Mouse (Mus musculus) limb, embryonic 13.5 days (tissue): ENCODE results near the gene Grid1. TPM values are rescaled to one million over a fixed set of nuclear protein-coding genes. Genes with fewer than 3 reads are reported as not detected.

ENCODE experiments used
- ATAC-seq: fragments of 200-750 bp; cut with Nextera tagmentation; 2 replicates; pipeline ENCODE4 v1.8.0; 2017; ENCODE audit warnings: low read depth, moderate number of reproducible peaks, moderate TSS enrichment; ENCODE audit not compliant: low FRiP score
- H3K27ac ChIP-seq: fragments of 300-500 bp; sonication (generic); 2 replicates; pipeline ENCODE4 v1.5.1; 2015; ENCODE audit warnings: inconsistent platforms, mild to moderate bottlenecking, moderate library complexity
- H3K27me3 ChIP-seq: fragments of 300-500 bp; sonication (generic); 2 replicates; pipeline ENCODE4 v1.6.1; 2015; ENCODE audit warnings: mild to moderate bottlenecking, inconsistent platforms
- H3K36me3 ChIP-seq: fragments of 300-500 bp; sonication (generic); 2 replicates; pipeline ENCODE4 v1.6.1; 2015; ENCODE audit warnings: inconsistent platforms, mild to moderate bottlenecking, moderate library complexity
- H3K4me1 ChIP-seq: fragments of 300-500 bp; sonication (generic); 2 replicates; pipeline ENCODE4 v1.6.1; 2015; ENCODE audit warnings: inconsistent platforms
- H3K4me2 ChIP-seq: fragments of 300-500 bp; sonication (generic); replicated peaks from 2 replicates; pipeline ENCODE4 v1.6.1; 2015; ENCODE audit warnings: inconsistent platforms, mild to moderate bottlenecking, moderate library complexity
- H3K4me3 ChIP-seq: fragments of 300-500 bp; sonication (generic); 2 replicates; pipeline ENCODE4 v1.5.1; 2015; ENCODE audit warnings: moderate library complexity, mild to moderate bottlenecking, inconsistent platforms
- H3K9ac ChIP-seq: fragments of 300-500 bp; sonication (generic); 2 replicates; pipeline ENCODE4 v1.6.1; 2015; ENCODE audit warnings: mild to moderate bottlenecking, inconsistent platforms
- H3K9me3 ChIP-seq: fragments of 300-500 bp; sonication (generic); 2 replicates; pipeline ENCODE4 v1.6.1; 2016; ENCODE audit warnings: inconsistent platforms
- WGBS: fragments of 180-500 bp; shearing (Covaris S2); methylation state at CpG from one replicate; pipeline ENCODE4 v1.1.7; 2015; 5-methylcytosine and 5-hydroxymethylcytosine counted together
- polyA plus RNA-seq: library from polyadenylated mRNA; unstranded; fragments of >200 nt; fragmentation: Nextera tagmentation; extraction: Ambion mirVana; gene quantifications from 2 replicates; pipeline ENCODE4 v1.2.1, GENCODE M21; 2015

The Grid1 gene
- polyA plus RNA-seq, 1 experiment from 2014 or later: 0.50 TPM

DNA sequence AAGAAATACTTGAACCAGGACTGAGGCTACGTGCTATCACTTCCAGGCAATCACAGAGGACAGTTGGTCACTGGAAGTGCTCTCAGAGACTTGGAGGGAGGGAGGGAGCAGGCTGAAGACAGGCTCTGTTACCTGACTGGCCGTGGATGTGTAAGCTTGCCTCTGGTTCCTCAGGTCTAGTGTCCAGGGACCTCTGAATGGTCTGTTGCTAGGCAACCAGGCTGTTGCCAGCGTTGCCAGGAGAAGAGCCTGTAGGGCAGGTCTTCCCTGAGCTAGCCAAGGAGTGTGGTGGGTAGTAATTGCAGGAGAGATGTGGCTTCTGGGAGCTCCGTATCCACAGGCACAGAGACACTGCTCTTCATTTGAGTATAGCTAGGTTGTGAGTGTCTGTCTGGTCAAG, 113.3 kb downstream of the Grid1 start:
- peaks cover 45% of the 10 kb centered on the region for H3K27me3 ChIP-seq
- ATAC-seq: no peak
- no peak overlapping the region for H3K9ac ChIP-seq
- WGBS: 33% methylated on average over 4 of the region's 4 CpGs
- no peaks in the 10 kb centered on the region for H3K9me3 ChIP-seq
- H3K36me3 ChIP-seq: no peaks in the 10 kb centered on the region
- H3K4me2 ChIP-seq: no peak overlapping the region
- no peak overlapping the region for H3K27ac ChIP-seq
- H3K4me3 ChIP-seq: no peak overlapping the region
- H3K4me1 ChIP-seq: peaks cover 12% of the 10 kb centered on the region

DNA sequence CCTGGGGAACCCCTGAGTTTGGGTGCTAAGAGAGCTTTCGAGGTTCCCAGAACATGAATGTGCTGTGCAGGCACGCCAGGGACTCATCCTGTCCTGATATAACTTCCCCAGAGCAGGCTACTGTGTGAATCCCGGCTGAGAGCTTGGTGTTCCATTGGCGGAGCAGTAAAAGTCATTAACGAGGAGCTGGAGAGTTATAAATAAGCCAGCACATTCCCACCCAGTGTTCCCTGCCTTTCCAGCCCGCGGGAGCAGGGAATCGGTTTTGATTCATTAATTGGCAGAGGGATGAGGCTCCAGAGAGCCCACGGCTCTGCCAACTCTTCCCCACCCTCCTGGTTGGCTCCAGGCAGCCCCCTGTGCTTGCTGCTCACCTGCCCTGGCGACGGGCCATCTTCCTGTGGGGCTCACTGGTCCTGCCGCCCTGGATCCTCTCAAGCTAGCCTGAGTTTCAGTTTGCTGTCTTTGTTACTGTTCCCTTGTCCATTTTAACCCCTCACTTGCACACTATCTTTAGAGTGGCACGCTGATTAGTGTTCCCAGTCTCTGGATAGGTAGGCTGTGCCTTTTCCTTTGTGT, 116.4 kb downstream of the Grid1 start:
- Histone ChIP-seq H3K9me3 (no peaks in the 10 kb centered on the region), H3K4me2 (peak overlapping the region; percentile 49), H3K27me3 (peaks cover 64% of the 10 kb centered on the region), H3K4me1 (peaks cover 12% of the 10 kb centered on the region), H3K36me3 (no peaks in the 10 kb centered on the region), H3K27ac (no peak overlapping the region), H3K4me3 (no peak overlapping the region), H3K9ac (no peak overlapping the region; the same call in 1 of the 2 replicates)
- 15% methylated on average over 13 of the region's 13 CpGs for WGBS
- no peak for ATAC-seq

DNA sequence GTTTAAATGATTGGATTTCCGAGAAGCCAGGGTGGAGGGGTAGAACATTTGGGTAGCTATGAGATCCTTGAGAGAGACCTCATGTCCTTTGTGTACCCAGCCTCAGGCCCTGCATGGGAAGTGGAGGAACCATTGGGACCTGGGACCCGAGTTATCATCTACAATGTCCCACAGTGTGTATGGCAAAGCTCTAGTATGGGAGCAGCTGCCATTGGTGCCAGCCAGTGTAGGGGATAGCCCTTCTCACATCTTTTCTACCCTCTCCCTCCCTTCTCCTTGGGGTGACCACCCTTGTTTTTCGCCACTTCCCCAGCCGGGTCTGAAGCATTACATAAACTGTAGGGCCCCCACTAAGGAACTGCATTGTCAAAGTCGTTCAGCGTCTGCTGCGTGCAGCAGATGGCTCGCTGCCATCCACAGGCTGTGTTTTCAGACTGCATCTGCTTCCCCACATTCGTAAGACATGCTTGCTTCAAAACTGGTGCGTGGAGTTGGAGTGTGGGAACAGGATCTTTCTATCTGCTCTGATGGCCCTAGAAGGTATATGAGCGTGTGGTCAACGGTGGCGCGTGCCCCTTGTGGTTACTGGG, 124.6 kb downstream of the Grid1 start:
- Histone ChIP-seq H3K4me2 (no peak overlapping the region), H3K36me3 (no peaks in the 10 kb centered on the region), H3K27me3 (peaks cover 13% of the 10 kb centered on the region), H3K9ac (no peak overlapping the region), H3K27ac (no peak overlapping the region), H3K4me1 (no peaks in the 10 kb centered on the region), H3K9me3 (no peaks in the 10 kb centered on the region), H3K4me3 (no peak overlapping the region)
- no peak for ATAC-seq
- 88% methylated on average over 14 of the region's 14 CpGs for WGBS

DNA sequence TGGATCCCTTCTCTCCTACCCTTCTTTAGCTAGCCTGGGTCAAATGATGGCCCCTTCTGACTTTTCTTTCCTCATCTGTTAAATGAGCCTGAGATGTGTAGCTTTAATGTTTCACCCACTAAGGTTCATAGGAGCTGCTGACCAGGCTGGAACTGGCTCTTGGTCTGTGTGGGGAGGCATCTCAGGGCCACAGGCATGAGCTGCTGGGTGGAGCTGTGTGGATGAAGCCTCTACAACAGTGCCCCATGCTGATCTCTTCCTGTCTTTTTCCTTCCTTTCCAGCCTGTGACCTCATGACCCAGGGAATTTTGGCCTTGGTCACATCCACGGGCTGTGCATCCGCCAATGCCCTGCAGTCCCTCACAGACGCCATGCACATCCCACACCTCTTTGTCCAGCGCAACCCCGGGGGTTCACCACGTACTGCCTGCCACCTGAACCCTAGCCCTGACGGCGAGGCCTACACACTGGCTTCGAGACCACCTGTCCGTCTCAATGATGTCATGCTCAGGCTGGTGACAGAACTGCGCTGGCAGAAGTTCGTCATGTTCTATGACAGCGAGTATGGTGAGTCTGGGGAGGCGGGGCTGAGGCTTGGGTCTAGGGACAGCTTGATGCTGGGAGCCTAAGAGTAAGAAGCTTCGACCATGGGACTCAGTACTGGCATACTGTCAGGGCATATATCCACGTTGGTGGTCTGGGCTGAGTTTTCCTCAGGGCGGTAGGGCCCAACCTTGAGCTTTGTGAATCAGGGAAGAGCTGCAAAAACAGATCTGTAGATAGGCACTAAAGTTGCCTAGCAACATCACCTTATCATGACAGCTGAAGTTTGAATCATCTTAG, 125.8 kb downstream of the Grid1 start:
- Histone ChIP-seq H3K4me3 (no peak overlapping the region), H3K9me3 (no peaks in the 10 kb centered on the region), H3K4me1 (no peaks in the 10 kb centered on the region), H3K27ac (no peak overlapping the region), H3K27me3 (peaks cover 9% of the 10 kb centered on the region), H3K4me2 (no peak overlapping the region), H3K36me3 (no peaks in the 10 kb centered on the region), H3K9ac (no peak overlapping the region)
- no peak for ATAC-seq
- 85% methylated on average over 17 of the region's 17 CpGs for WGBS

DNA sequence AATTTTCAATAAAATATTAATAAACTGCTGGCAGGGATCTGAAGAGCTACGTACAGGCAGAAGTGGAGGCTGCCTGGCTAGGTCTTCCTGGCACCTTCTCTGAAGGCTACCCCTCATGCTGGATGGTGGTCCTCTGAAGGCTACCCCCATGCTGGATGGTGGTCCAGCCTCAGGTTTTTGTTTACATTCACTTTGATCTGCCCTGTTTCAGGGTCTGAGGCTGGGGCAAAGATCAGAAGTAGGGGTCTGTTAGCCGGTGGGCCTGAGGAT, 126.3 kb downstream of the Grid1 start:
- no peak overlapping the region for H3K9ac ChIP-seq
- H3K36me3 ChIP-seq: no peaks in the 10 kb centered on the region
- H3K9me3 ChIP-seq: no peaks in the 10 kb centered on the region
- no peak overlapping the region for H3K27ac ChIP-seq
- WGBS: 67% methylated on average over 2 of the region's 2 CpGs
- no peak for ATAC-seq
- H3K4me1 ChIP-seq: no peaks in the 10 kb centered on the region
- no peak overlapping the region for H3K4me2 ChIP-seq
- peaks cover 3% of the 10 kb centered on the region for H3K27me3 ChIP-seq
- H3K4me3 ChIP-seq: no peak overlapping the region

DNA sequence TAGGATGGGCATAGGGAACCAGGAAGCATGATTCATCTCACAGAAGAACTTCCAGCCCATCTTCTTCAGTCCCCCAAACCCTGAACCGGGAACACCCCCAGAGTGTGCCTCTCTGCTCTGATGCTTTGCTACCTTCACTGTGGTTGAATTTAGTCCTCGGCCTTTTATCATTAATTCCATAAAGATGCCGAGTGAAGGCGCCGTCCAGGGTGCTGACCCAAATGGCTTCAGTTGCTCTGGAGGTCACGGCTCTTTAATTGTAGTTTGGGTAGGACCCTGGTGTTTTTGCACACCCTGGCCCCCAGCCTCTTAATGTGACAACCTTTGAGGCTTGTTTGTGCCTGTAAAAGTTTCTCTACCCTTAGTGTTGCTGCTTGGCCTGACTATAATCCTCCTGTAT, 128.3 kb downstream of the Grid1 start:
- no peaks in the 10 kb centered on the region for H3K36me3 ChIP-seq
- WGBS: 76% methylated on average over 6 of the region's 6 CpGs
- no peaks in the 10 kb centered on the region for H3K27me3 ChIP-seq
- H3K9ac ChIP-seq: no peak overlapping the region
- no peaks in the 10 kb centered on the region for H3K9me3 ChIP-seq
- no peak for ATAC-seq
- no peak overlapping the region for H3K4me2 ChIP-seq
- no peak overlapping the region for H3K4me3 ChIP-seq
- no peaks in the 10 kb centered on the region for H3K4me1 ChIP-seq
- H3K27ac ChIP-seq: no peak overlapping the region

DNA sequence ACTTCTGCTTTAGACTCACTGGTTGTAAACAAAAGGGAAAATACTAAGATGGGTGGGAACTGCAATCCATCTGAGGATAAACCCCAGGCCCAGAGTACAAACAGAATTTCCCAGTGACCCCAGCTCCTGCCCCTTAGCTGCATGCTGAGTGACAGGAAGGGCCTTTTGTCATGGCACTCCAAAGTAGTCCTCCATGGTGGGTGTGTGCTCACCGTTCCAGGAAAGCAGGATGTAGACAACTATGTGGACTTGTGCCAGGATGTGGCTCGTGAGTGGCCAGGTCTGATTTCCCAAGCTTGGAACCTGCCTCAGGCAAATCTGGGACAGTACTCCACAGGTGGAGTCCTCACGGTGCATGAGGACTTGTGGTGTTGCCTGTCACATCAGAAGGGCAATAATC, 132.4 kb downstream of the Grid1 start:
- WGBS: 63% methylated on average over 3 of the region's 3 CpGs
- no peak for ATAC-seq
- no peak overlapping the region for H3K27ac ChIP-seq
- H3K4me3 ChIP-seq: no peak overlapping the region
- no peak overlapping the region for H3K9ac ChIP-seq
- no peaks in the 10 kb centered on the region for H3K36me3 ChIP-seq
- H3K27me3 ChIP-seq: no peaks in the 10 kb centered on the region
- H3K4me2 ChIP-seq: no peak overlapping the region
- no peaks in the 10 kb centered on the region for H3K4me1 ChIP-seq
- H3K9me3 ChIP-seq: no peaks in the 10 kb centered on the region

DNA sequence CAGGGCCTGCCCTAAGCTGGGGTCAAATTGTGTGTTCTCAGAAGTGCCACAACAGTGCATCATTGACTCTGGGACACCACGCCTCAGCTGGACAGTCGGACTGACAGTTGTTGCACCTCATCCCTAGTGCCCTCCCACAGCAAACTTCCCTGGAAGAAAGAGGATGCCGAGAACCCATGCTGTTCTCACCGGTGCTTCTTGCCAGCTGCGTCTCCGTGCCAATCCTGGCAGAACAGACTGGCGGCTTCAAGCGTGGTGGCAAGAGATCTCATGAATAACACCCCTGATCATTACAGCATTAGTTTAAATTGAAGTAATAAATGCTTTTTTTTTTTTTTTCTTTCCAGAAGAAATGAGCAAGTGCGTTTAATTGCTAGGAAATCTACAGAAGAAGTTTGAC, 133.7 kb downstream of the Grid1 start:
- Histone ChIP-seq H3K27me3 (no peaks in the 10 kb centered on the region), H3K4me2 (no peak overlapping the region), H3K9ac (no peak overlapping the region), H3K9me3 (no peaks in the 10 kb centered on the region), H3K27ac (no peak overlapping the region), H3K36me3 (no peaks in the 10 kb centered on the region), H3K4me1 (no peaks in the 10 kb centered on the region), H3K4me3 (no peak overlapping the region)
- no peak for ATAC-seq
- 89% methylated on average over 9 of the region's 9 CpGs for WGBS

DNA sequence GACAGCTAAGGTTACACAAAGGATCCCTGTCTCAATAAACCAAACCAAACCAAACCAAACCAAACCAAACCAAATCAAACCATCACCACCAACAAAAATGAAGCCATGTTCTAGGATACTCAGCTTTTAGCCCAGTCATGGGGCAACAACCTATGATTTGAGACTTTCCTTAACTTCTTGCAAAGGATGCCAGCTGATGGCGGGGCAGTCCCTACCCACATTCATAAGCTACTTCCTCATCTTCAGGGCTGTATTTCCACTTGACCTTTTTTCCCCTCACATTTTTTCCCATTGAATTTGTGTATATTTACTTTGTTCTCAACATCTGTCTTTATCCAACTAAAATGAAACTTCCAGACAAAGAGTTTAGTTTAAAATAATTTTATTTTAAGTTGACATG, 135.8 kb downstream of the Grid1 start:
- WGBS: 100% methylated on average over 1 of the region's 1 CpGs
- no peaks in the 10 kb centered on the region for H3K4me1 ChIP-seq
- no peaks in the 10 kb centered on the region for H3K9me3 ChIP-seq
- no peak overlapping the region for H3K4me2 ChIP-seq
- H3K9ac ChIP-seq: no peak overlapping the region
- no peaks in the 10 kb centered on the region for H3K36me3 ChIP-seq
- H3K27ac ChIP-seq: no peak overlapping the region
- ATAC-seq: no peak
- H3K4me3 ChIP-seq: no peak overlapping the region
- H3K27me3 ChIP-seq: no peaks in the 10 kb centered on the region

DNA sequence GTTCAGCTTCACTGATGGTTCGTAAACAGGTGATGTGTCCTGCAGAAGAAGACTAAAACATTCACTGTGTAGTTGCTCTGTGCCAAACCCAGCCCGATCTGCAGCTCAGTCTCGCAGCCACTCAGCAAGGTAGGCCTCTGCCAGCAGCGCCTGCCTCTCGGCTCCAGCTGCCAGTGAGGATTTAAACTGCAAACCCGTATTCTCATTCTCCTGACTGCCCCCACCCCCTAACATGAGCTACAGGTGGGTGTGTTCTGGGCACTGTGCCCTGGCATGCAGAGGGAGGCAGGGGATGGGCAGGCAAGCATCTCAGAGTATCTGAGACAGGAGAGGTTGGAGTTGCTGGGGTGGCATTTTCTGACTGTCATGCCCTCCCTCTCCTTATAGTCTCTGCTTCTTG, 140.3 kb downstream of the Grid1 start:
- Histone ChIP-seq H3K9me3 (no peaks in the 10 kb centered on the region), H3K9ac (no peak overlapping the region), H3K4me3 (no peak overlapping the region), H3K4me1 (no peaks in the 10 kb centered on the region), H3K4me2 (no peak overlapping the region), H3K36me3 (no peaks in the 10 kb centered on the region), H3K27me3 (no peaks in the 10 kb centered on the region), H3K27ac (no peak overlapping the region)
- 65% methylated on average over 6 of the region's 6 CpGs for WGBS
- no peak for ATAC-seq

DNA sequence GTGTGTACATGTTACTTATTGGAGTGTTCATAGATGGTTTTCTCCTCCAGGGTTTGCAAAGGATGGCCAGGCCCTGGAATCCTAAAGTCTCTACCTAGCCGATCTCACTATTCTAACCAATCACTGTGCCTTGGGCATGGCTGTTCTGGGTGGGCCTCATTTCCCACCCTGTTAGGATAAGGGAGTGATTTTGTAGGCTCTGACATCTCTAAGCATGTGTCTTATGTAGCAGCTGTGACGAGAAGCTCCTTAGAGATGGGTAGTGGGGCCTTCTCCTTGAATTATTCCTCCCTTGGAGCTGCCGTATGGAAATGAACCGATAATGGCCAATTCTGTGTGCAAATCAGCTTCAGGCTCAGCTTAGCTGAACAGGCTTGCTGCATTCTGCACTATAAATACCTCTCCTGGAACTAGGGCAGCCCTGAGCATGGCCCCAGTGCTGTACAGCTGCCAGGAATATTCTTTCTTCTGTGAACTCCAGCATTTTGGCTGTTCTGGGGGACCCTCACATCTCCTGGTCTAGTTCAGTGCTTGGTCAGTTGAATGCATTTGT, 143.8 kb downstream of the Grid1 start:
- 87% methylated on average over 4 of the region's 4 CpGs for WGBS
- Histone ChIP-seq H3K9ac (no peak overlapping the region), H3K9me3 (no peaks in the 10 kb centered on the region), H3K4me2 (no peak overlapping the region), H3K27ac (no peak overlapping the region), H3K27me3 (no peaks in the 10 kb centered on the region), H3K4me3 (no peak overlapping the region), H3K36me3 (no peaks in the 10 kb centered on the region), H3K4me1 (no peaks in the 10 kb centered on the region)
- ATAC-seq: no peak

DNA sequence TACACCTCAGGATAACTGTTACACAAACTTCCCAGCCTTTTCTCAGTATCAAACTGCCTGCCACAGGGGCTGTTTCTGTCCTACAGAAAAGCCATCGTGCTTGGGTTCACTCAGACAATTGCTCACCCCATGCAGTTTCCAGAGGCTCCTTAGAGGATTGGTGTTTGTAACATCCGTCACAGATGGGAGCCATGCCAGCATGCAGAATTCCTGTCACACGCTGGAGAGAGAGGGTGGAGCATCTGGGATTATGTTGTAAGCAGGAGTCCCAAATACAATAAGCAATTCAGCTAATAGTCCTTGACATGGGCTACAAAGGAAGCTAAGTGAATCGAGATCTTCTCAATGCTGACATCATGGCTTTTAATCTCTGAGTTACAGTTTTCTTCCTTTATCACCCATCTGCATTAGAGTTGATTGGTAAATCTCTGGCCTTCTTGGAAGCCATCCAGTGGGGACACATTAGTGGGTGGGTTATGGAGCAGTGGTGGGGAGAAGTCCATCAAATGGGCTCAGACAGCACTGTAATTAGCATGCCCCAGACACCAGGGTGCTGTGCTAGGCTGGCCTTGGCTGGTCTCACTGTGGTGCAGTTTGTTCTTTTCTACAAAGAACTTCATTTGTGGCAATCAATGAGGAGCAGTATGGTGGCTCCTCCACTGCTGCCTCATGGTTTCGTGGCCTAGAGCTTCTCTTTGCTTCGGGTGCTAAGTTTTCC, 149.4 kb downstream of the Grid1 start:
- Histone ChIP-seq H3K4me3 (no peak overlapping the region), H3K4me1 (no peaks in the 10 kb centered on the region), H3K27me3 (no peaks in the 10 kb centered on the region), H3K4me2 (no peak overlapping the region), H3K36me3 (no peaks in the 10 kb centered on the region), H3K27ac (no peak overlapping the region), H3K9me3 (no peaks in the 10 kb centered on the region), H3K9ac (no peak overlapping the region)
- ATAC-seq: no peak
- WGBS: 63% methylated on average over 6 of the region's 6 CpGs
